Mouse (Mus musculus) liver, embryonic 16.5 days (tissue): ENCODE data around the gene Klrg2. TPM values are rescaled to one million over a fixed set of nuclear protein-coding genes. Genes with fewer than 3 reads are reported as not detected.
"Not testable (repeated sequence)": the region's sequence is repeated elsewhere in the genome, so short reads cannot be mapped to it uniquely, and the experiment has no call there.

Experiments
- ATAC-seq: fragments of 200-750 bp; cut with Nextera tagmentation; 2 replicates; pipeline ENCODE4 v1.8.0; 2017; ENCODE audit warnings: low read depth, mild to moderate bottlenecking, moderate number of reproducible peaks, moderate library complexity
- H3K27ac ChIP-seq: fragments of 300-500 bp; sonication (generic); 2 replicates; pipeline ENCODE4 v1.5.1; 2014; ENCODE audit warnings: mild to moderate bottlenecking, low read length
- H3K27me3 ChIP-seq: fragments of 300-500 bp; sonication (generic); 2 replicates; pipeline ENCODE4 v1.6.1; 2014; ENCODE audit warnings: low read depth, low read length, mixed read lengths; ENCODE audit not compliant: control insufficient read depth, insufficient read depth
- H3K36me3 ChIP-seq: fragments of 300-500 bp; sonication (generic); 2 replicates; pipeline ENCODE4 v1.6.1; 2014; ENCODE audit warnings: mild to moderate bottlenecking; ENCODE audit not compliant: control insufficient read depth, insufficient read depth
- H3K4me1 ChIP-seq: fragments of 300-500 bp; sonication (generic); 2 replicates; pipeline ENCODE4 v1.6.1; 2014; ENCODE audit warnings: low read depth, low read length, mixed read lengths; ENCODE audit not compliant: control insufficient read depth
- H3K4me2 ChIP-seq: fragments of 300-500 bp; sonication (generic); 2 replicates; pipeline ENCODE4 v1.6.1; 2014; ENCODE audit warnings: low read depth, low read length, mixed read lengths
- H3K4me3 ChIP-seq: fragments of 300-500 bp; sonication (generic); 2 replicates; pipeline ENCODE4 v1.5.1; 2014; ENCODE audit warnings: low read depth, mild to moderate bottlenecking, low read length
- H3K9ac ChIP-seq: fragments of 300-500 bp; sonication (generic); 2 replicates; pipeline ENCODE4 v1.6.1; 2014; ENCODE audit warnings: low read depth, low read length
- H3K9me3 ChIP-seq: fragments of 300-500 bp; sonication (generic); replicated peaks from 2 replicates; pipeline ENCODE4 v1.6.1; 2016; ENCODE audit warnings: low read length; ENCODE audit not compliant: control insufficient read depth
- WGBS: fragments of 180-500 bp; shearing (Covaris S2); extraction: QIAGEN DNeasy Blood & Tissue Kit; methylation state at CpG from one replicate; pipeline ENCODE4 v1.1.7; 2014; ENCODE audit not compliant: insufficient replicate concordance; 5-methylcytosine and 5-hydroxymethylcytosine counted together
- polyA plus RNA-seq: library from polyadenylated mRNA; unstranded; fragments of >200 nt; fragmentation: Nextera tagmentation; extraction: Ambion mirVana; gene quantifications from 2 replicates; pipeline ENCODE4 v1.2.1, GENCODE M21; 2015

Gene Klrg2
- 0.04 and 0.06 TPM in 2 replicates for polyA plus RNA-seq

DNA sequence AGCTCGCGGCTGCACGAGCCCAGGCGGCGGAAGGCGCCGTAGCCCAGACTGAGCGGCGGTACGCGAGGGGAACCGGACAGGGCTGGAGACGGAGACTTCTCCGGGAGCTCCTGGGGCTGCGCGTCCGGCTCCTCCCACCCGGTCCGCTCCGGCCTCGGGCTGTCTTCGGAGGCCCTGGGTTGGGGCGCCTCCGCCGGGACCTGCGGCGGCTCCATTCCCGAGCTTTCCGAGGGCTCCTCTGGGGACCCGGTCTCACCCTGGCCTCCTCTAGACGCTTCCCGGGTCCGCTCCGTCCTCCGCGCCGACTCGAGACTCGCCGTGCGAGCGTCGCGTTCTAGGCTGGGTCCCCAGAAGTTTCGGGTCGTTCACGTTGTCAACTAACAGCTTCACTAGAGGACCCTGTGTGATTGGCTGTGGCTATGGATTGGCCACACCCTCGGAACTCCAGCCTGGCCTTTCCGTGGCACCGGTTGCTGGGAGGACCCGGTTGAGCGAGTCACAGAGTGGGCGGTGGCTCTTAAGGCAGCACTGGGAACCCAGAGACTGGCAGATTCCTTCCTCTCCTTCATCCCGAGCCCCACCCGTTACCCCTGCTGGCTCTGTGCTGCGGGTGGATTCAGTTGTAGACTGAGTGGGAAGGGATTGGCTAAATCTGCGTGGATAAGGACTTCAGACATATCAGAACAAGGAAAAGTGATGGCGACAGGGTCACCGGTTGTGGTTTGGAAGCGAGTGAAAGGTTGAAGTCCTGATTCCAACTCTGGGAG is at the start of gene Klrg2:
Gene Klrg2, minus strand, starts transcription at position 391 of the 767 bp plus-strand sequence.
- H3K27ac ChIP-seq = no peak within 1 kb of the TSS
- peaks cover 18% of the 10 kb centered on the region for H3K4me1 ChIP-seq
- H3K4me2 ChIP-seq = peak within 1 kb of the TSS; percentile 82
- H3K9me3 ChIP-seq = no peaks in the 10 kb centered on the region
- H3K27me3 ChIP-seq = peaks cover 80% of the 10 kb centered on the region
- no peaks in the 10 kb centered on the region for H3K36me3 ChIP-seq
- WGBS = 2% methylated on average over 60 of the region's 60 CpGs
- H3K4me3 ChIP-seq = peak within 1 kb of the TSS; percentile 55
- peak; percentile 72 for ATAC-seq
- H3K9ac ChIP-seq = peak within 1 kb of the TSS; percentile 19; the same call in 1 of the 2 replicates

DNA sequence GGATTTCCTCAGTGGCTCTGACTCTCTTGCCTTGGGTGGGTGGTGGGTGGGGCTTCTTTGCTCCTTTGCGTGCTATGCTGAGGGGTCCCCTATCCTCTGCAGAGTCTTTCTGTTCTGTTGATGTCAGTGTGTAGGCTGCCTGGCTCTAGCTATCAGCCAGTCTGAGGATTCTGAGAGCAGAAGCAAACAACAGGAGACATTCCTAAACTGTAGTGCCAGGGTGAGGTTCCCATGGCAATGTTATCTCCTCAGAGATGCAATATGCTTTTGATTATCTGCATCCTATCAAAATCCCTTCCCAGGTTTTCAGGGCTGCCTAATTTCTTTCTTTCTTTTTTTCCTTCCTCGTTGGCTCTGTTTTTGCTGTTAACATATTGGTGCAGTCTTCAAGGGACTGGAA is 45.5 kb upstream of the Klrg2 start:
- H3K4me3 ChIP-seq = no peak overlapping the region
- no peak for ATAC-seq
- H3K4me1 ChIP-seq = no peaks in the 10 kb centered on the region
- no peaks in the 10 kb centered on the region for H3K27me3 ChIP-seq
- no peak overlapping the region for H3K9ac ChIP-seq
- H3K36me3 ChIP-seq = peaks cover 5% of the 10 kb centered on the region
- no peak overlapping the region for H3K27ac ChIP-seq
- H3K9me3 ChIP-seq = no peaks in the 10 kb centered on the region
- WGBS = 51% methylated on average over 2 of the region's 2 CpGs
- H3K4me2 ChIP-seq = no peak overlapping the region

DNA sequence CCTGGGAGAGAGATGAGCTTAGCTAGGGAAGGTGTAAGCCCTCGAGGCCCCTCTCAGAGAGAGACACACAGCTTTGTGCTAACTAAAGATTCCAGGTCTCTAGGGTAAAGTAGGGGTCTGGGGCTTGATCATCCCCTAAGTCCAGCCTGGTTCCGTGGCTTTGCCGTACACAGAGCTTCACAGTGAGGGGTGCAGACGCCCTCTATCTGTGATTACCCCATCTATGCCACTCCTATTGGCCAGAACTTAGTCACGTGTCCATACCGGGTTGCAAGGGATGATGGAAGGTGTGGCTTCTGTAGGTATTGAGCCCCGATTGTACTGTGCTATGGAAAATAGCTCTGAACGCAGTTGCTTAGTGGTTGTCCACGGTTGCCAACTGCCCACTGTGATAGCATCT is 40.6 kb upstream of the Klrg2 start:
- Histone ChIP-seq H3K36me3 (no peaks in the 10 kb centered on the region), H3K27ac (no peak overlapping the region), H3K4me1 (no peaks in the 10 kb centered on the region; the same call in 1 of the 2 replicates), H3K27me3 (no peaks in the 10 kb centered on the region), H3K9me3 (no peaks in the 10 kb centered on the region), H3K4me2 (no peak overlapping the region), H3K4me3 (no peak overlapping the region), H3K9ac (no peak overlapping the region)
- 54% methylated on average over 9 of the region's 9 CpGs for WGBS
- no peak for ATAC-seq

DNA sequence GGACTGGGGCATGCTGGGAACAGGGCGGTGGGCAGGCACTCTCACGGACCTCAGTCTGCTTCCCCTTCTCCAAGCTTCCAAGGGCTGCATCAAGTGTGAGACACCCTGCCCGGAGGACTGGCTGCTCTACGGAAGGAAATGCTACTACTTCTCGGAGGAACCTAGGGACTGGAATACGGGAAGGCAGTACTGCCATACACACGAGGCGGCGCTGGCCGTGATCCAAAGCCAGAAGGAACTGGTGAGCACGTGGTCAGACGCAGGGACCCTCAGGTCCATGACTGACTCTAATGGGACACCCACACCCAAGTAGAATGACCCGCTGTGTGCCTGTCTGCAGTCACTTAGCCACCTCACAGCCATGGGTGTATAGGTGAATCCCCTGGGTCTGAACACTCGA is 39.7 kb upstream of the Klrg2 start:
- Histone ChIP-seq H3K4me1 (no peaks in the 10 kb centered on the region; the same call in 1 of the 2 replicates), H3K27me3 (no peaks in the 10 kb centered on the region), H3K4me2 (no peak overlapping the region), H3K27ac (no peak overlapping the region), H3K9ac (no peak overlapping the region), H3K9me3 (no peaks in the 10 kb centered on the region), H3K4me3 (no peak overlapping the region), H3K36me3 (no peaks in the 10 kb centered on the region)
- no peak for ATAC-seq
- WGBS = 63% methylated on average over 14 of the region's 14 CpGs

DNA sequence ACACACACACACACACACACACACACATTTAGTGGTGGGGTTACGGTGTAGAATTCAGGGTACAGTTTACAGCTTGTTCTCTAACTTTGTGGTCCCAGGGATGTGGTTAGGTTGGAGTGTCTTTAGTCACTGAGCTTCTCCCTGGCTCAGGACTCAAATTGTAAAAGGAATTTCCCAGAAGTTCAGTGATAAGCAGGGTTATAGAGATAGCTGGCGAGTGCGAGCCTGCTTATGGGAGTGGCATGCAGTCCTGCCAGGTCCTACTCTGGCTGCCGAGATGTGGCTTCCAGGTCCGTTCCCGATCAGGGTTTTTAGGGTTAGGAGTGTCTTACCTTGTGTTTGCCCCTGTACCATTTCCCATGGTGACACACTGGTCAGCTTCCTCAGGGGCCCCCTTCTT is 39.2 kb upstream of the Klrg2 start:
- 45% methylated on average over 6 of the region's 6 CpGs for WGBS
- Histone ChIP-seq H3K27me3 (no peaks in the 10 kb centered on the region), H3K4me2 (no peak overlapping the region)

DNA sequence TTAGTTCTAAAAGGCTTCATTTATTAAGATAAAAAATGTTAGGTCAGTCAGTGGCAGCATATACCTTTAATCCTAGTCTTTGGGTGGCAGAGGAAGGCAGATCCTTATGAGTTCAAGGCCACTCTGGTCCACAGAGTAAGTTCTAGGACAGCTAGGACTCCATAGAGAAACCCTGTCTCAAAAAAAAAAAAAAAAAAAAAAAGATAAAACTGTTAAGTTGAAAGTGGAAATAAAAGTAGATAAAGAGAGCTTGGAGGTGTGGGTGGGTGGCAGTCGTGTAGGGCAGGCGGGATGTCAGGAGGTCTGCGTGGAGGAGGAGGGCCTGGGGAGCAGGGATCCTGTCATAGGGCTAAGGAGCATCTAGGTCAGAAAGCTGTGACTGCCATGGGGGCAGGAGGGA is 35.0 kb upstream of the Klrg2 start:
- 47% methylated on average over 3 of the region's 3 CpGs for WGBS
- Histone ChIP-seq H3K36me3 (no peaks in the 10 kb centered on the region), H3K4me3 (no peak overlapping the region), H3K4me2 (no peak overlapping the region), H3K4me1 (peaks cover 3% of the 10 kb centered on the region; the same call in 1 of the 2 replicates), H3K27ac (no peak overlapping the region), H3K9me3 (no peaks in the 10 kb centered on the region), H3K27me3 (no peaks in the 10 kb centered on the region; the same call in 1 of the 2 replicates), H3K9ac (no peak overlapping the region)
- no peak for ATAC-seq

More for the DNA sequence above, 39.2 kb upstream of the Klrg2 start:
- Histone ChIP-seq H3K4me3 (no peak overlapping the region), H3K4me1 (peaks cover 2% of the 10 kb centered on the region; the same call in 1 of the 2 replicates), H3K27ac (no peak overlapping the region), H3K9me3 (no peaks in the 10 kb centered on the region), H3K36me3 (no peaks in the 10 kb centered on the region), H3K9ac (no peak overlapping the region)
- no peak for ATAC-seq

DNA sequence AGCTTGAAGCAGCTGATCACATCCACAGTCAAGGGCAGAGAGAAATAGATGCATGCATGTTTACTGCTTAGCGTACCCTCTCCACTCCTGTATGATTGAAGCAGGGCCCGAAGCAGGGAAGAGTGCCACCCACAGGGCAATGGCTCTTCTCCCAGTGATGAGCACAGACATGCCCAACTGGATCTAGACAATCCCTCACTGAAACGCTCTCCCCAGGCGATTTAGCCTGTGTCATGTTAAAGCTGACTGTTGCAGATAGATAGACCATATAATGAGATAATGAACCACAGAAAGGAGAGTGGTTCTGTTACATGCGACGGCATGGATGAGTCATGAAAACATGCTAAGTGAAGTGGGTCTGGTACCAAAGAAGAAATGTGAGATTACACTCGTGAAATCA is 34.2 kb upstream of the Klrg2 start:
- no peak overlapping the region for H3K27ac ChIP-seq
- peaks cover 3% of the 10 kb centered on the region; the same call in 1 of the 2 replicates for H3K4me1 ChIP-seq
- no peak overlapping the region for H3K9ac ChIP-seq
- no peak overlapping the region for H3K4me2 ChIP-seq
- WGBS = 40% methylated on average over 7 of the region's 7 CpGs
- H3K27me3 ChIP-seq = no peaks in the 10 kb centered on the region; the same call in 1 of the 2 replicates
- no peak for ATAC-seq
- no peaks in the 10 kb centered on the region for H3K9me3 ChIP-seq
- H3K4me3 ChIP-seq = no peak overlapping the region
- no peaks in the 10 kb centered on the region for H3K36me3 ChIP-seq

DNA sequence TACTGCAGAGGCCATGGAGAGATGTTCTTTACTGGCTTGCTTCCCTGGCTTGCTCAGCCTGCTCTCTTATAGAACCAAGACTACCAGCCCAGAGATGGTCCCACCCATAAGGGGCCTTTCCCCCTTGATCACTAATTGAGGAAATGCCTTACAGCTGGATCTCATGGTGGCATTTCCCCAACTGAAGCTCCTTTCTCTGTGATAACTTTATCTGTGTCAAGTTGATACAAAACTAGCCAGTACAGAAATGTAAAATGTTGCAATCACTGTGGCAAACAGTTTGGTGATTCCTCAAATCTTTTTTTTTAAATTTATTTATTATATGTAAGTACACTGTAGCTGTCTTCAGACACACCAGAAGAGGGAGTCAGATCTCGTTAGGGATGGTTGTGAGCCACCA is 33.4 kb upstream of the Klrg2 start:
- H3K9me3 ChIP-seq, H3K4me3 ChIP-seq, H3K9ac ChIP-seq, H3K36me3 ChIP-seq, H3K4me1 ChIP-seq, H3K27ac ChIP-seq, ATAC-seq, H3K27me3 ChIP-seq, H3K4me2 ChIP-seq: not testable (repeated sequence)
- 45% methylated on average over 1 of the region's 1 CpGs for WGBS

DNA sequence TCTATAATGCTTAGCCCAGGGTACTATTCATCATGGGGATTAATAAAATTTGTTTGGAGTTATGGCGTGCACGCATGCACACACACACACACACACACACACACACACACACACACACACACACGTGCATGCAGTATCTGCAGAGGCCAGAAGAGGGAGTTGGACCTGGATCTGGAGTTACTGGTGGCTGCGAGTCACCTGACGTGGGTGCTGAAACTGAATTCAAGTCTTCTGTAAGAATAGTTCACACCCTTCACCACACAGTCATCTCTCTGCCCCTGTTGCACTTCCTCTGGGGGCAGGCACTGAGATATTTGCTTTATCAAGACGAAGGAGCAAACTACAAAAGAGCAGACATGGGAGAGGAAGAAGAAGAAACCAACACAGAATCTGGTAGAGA is 32.5 kb upstream of the Klrg2 start:
- no peak for ATAC-seq
- H3K9ac ChIP-seq = no peak overlapping the region
- H3K9me3 ChIP-seq = no peaks in the 10 kb centered on the region
- H3K4me2 ChIP-seq = no peak overlapping the region
- 35% methylated on average over 6 of the region's 6 CpGs for WGBS
- H3K27me3 ChIP-seq = peaks cover 14% of the 10 kb centered on the region
- no peak overlapping the region for H3K27ac ChIP-seq
- H3K4me1 ChIP-seq = peaks cover 3% of the 10 kb centered on the region; the same call in 1 of the 2 replicates
- H3K36me3 ChIP-seq = no peaks in the 10 kb centered on the region
- no peak overlapping the region for H3K4me3 ChIP-seq
